Comparison of ENCODE assay signal across 16 mouse cellular contexts in genomic region chr11:98711046-98711434, GRCm38 (mm10). TPM values are rescaled to one million over a fixed set of nuclear protein-coding genes. Genes with fewer than 3 reads are reported as not detected.
DNase-seq lines count a peak whose midpoint lies in the region; ATAC-seq and TF ChIP-seq lines count a peak whose summit lies in the region.
"Had no signal": no experiment of that assay in that cellular context is flagged by ENCODE, and none has a peak within 500 bp of the region (broad histone marks: within the 10 kb centered on the region; RNA-seq: fewer than 3 reads in every experiment).

No protein-coding gene starts in this region.

- peaks cover 81% of the 10 kb centered on the region for H3K36me3 ChIP-seq in heart, embryonic 12.5 days
- H3K36me3 ChIP-seq in limb, embryonic 15.5 days: peaks cover 89% of the 10 kb centered on the region
- peaks cover 94% of the 10 kb centered on the region for H3K36me3 ChIP-seq in limb, embryonic 10.5 days
- peaks cover 2 to 6% of the 10 kb centered on the region in 2 experiments for H3K36me3 ChIP-seq in MEL (ENCODE audit: control insufficient read depth in 1 of 2, insufficient read depth in 2 of 2, low read length in 2 of 2)
- peaks cover 26% of the 10 kb centered on the region for H3K36me3 ChIP-seq in heart, embryonic 16.5 days (ENCODE audit: control insufficient read depth, insufficient read depth)

- no peak overlapping the region for H3K4me3 ChIP-seq in heart, embryonic 12.5 days
- no peak overlapping the region for H3K4me3 ChIP-seq in limb, embryonic 15.5 days
- no peak overlapping the region for H3K4me3 ChIP-seq in limb, embryonic 10.5 days
- H3K4me3 ChIP-seq in MEL (ENCODE audit: control insufficient read depth in 1 of 2, insufficient read depth in 1 of 2, low read depth in 2 of 2, low read length in 2 of 2): no peak overlapping the region
- no peak overlapping the region for H3K4me3 ChIP-seq in heart, embryonic 16.5 days (ENCODE audit: low read length)
- H3K4me3 ChIP-seq: limb, embryonic 12.5 days; neural tube, embryonic 12.5 days had no signal

- H3K27ac ChIP-seq in heart, embryonic 12.5 days (ENCODE audit: poor library complexity, severe bottlenecking): peak overlapping the region; percentile 54
- 0 out of 2 replicates have a peak overlapping the region, but pooled peaks have one; percentile 47 for H3K27ac ChIP-seq in limb, embryonic 15.5 days
- no peak overlapping the region for H3K27ac ChIP-seq in limb, embryonic 10.5 days
- H3K27ac ChIP-seq in MEL (ENCODE audit: control insufficient read depth, low read depth, low read length): peak overlapping the region; percentile 9; the same call in 1 of the 2 replicates
- peak overlapping the region; percentile 67 for H3K27ac ChIP-seq in heart, embryonic 16.5 days (ENCODE audit: low read length)
- H3K27ac ChIP-seq: neural tube, embryonic 12.5 days had no signal

- TF ChIP-seq RAD21 in MEL (IDR thresholded peaks at IDR 0.05; ENCODE audit: low read depth, low read length): no peak

- TF ChIP-seq EP300 in MEL (IDR thresholded peaks at IDR 0.05; ENCODE audit: low read depth in 1 of 2, low read length in 2 of 2): no peak

- TF ChIP-seq CTCF in MEL (IDR thresholded peaks at IDR 0.05 in 2 of 3, conservative IDR thresholded peaks at IDR 0.05 in 1 of 3; ENCODE audit: control insufficient read depth in 1 of 3, insufficient read depth in 1 of 3, low read depth in 2 of 3, low read length in 3 of 3, poor library complexity in 1 of 3, severe bottlenecking in 1 of 3): no peak

- H3K9me3 ChIP-seq in heart, embryonic 12.5 days (replicated peaks): no peaks in the 10 kb centered on the region
- H3K9me3 ChIP-seq in limb, embryonic 15.5 days: no peaks in the 10 kb centered on the region
- H3K9me3 ChIP-seq in limb, embryonic 10.5 days (replicated peaks): no peaks in the 10 kb centered on the region
- no peaks in the 10 kb centered on the region for H3K9me3 ChIP-seq in MEL (replicated peaks; ENCODE audit: insufficient read depth, low read length)
- H3K9me3 ChIP-seq in heart, embryonic 16.5 days (replicated peaks; ENCODE audit: control insufficient read depth, low read length): no peaks in the 10 kb centered on the region
- H3K9me3 ChIP-seq: limb, embryonic 12.5 days; neural tube, embryonic 12.5 days had no signal

- intact Hi-C loops in heart, postnatal 36 days (cut with DNase I): loop anchor here (2.0 kb wide), 1 partner anchor 76 kb away; no protein-coding TSS in a partner anchor

- H3K27me3 ChIP-seq in heart, embryonic 12.5 days (replicated peaks): no peaks in the 10 kb centered on the region
- H3K27me3 ChIP-seq in limb, embryonic 15.5 days: no peaks in the 10 kb centered on the region
- no peaks in the 10 kb centered on the region for H3K27me3 ChIP-seq in limb, embryonic 10.5 days (ENCODE audit: low read depth, poor library complexity, severe bottlenecking)
- no peaks in the 10 kb centered on the region for H3K27me3 ChIP-seq in MEL (ENCODE audit: control insufficient read depth in 1 of 2, insufficient read depth in 2 of 2, low read length in 2 of 2)
- no peaks in the 10 kb centered on the region for H3K27me3 ChIP-seq in heart, embryonic 16.5 days (ENCODE audit: control insufficient read depth, insufficient read depth, low read length)
- H3K27me3 ChIP-seq: limb, embryonic 12.5 days; neural tube, embryonic 12.5 days had no signal

- H3K9ac ChIP-seq in heart, embryonic 12.5 days: no peak overlapping the region
- no peak overlapping the region for H3K9ac ChIP-seq in limb, embryonic 15.5 days
- H3K9ac ChIP-seq in MEL (ENCODE audit: control insufficient read depth, low read depth, low read length, poor library complexity, severe bottlenecking): no peak overlapping the region
- no peak overlapping the region for H3K9ac ChIP-seq in heart, embryonic 16.5 days (ENCODE audit: low read length)
- H3K9ac ChIP-seq: limb, embryonic 12.5 days; neural tube, embryonic 12.5 days had no signal

- ATAC-seq in heart, embryonic 12.5 days (ENCODE audit: insufficient number of reproducible peaks, low FRiP score): no peak
- ATAC-seq in limb, embryonic 15.5 days (ENCODE audit: insufficient number of reproducible peaks, low FRiP score, low TSS enrichment, low read depth): no peak
- no peak for ATAC-seq in heart, embryonic 16.5 days (replicated peaks; ENCODE audit: extremely low read depth, insufficient read depth, low FRiP score)
- ATAC-seq in CD4-positive, CD25-positive, alpha-beta regulatory T cell, adult 4 months: no peak

- H3K4me1 ChIP-seq in heart, embryonic 12.5 days (replicated peaks): peaks cover 42% of the 10 kb centered on the region
- H3K4me1 ChIP-seq in limb, embryonic 15.5 days: peaks cover 26% of the 10 kb centered on the region
- H3K4me1 ChIP-seq in limb, embryonic 10.5 days: no peaks in the 10 kb centered on the region
- H3K4me1 ChIP-seq in MEL (ENCODE audit: control insufficient read depth in 1 of 2, insufficient read depth in 2 of 2, low read length in 2 of 2): peaks cover 0 to 7% of the 10 kb centered on the region in 2 experiments; a peak in 2 of 4 replicates
- peaks cover 37% of the 10 kb centered on the region for H3K4me1 ChIP-seq in heart, embryonic 16.5 days (ENCODE audit: control insufficient read depth, insufficient read depth, low read length)
- H3K4me1 ChIP-seq: limb, embryonic 12.5 days; neural tube, embryonic 12.5 days had no signal

- H3K79me2 ChIP-seq in MEL (ENCODE audit: control insufficient read depth, insufficient read depth, low read length, poor library complexity): no peaks in the 10 kb centered on the region

- no peak for DNase-seq in heart, postnatal 36 days
- no peak for DNase-seq in limb, embryonic 10.5 days (ENCODE audit: low spot score)
- DNase-seq in MEL (ENCODE audit: low read depth, low spot score): no peak
- DNase-seq in urinary bladder, postnatal 4 days (ENCODE audit: low spot score in 2 of 2): no peak

- 43% methylated on average over 4 of the region's 4 CpGs for WGBS in heart, embryonic 12.5 days
- 64% methylated on average over 4 of the region's 4 CpGs for WGBS in limb, embryonic 15.5 days
- WGBS in limb, embryonic 10.5 days: 77% methylated on average over 4 of the region's 4 CpGs
- WGBS in heart, embryonic 16.5 days: 66% methylated on average over 4 of the region's 4 CpGs

- no peak overlapping the region for H3K4me2 ChIP-seq in heart, embryonic 12.5 days
- no peak overlapping the region for H3K4me2 ChIP-seq in limb, embryonic 15.5 days
- no peak overlapping the region for H3K4me2 ChIP-seq in heart, embryonic 16.5 days (ENCODE audit: low read depth, low read length)
- H3K4me2 ChIP-seq: limb, embryonic 12.5 days; neural tube, embryonic 12.5 days had no signal

- TF ChIP-seq POLR2A in MEL (IDR thresholded peaks at IDR 0.05; ENCODE audit: control insufficient read depth in 1 of 2, insufficient read depth in 1 of 2, low read depth in 1 of 2, low read length in 2 of 2, poor library complexity in 1 of 2): no peak

RNA-seq across cellular contexts. Expression of gene Csf3, which starts 10.0 kb away (rescaled TPM):
- not detected in 2 replicates for polyA plus RNA-seq in heart, embryonic 12.5 days (2016; fragmentation: Nextera tagmentation; extraction: Ambion mirVana)
- not detected for total RNA-seq in heart, postnatal 36 days (2021)
- polyA plus RNA-seq in limb, embryonic 15.5 days (2015; fragmentation: Nextera tagmentation; extraction: Ambion mirVana): 0.10 TPM in 1 of 2 replicates, not detected in the other
- not detected in 2 replicates for polyA plus RNA-seq in limb, embryonic 10.5 days (2016; fragmentation: Nextera tagmentation; extraction: Ambion mirVana)
- not detected in 2 replicates for total RNA-seq in MEL (2012; rRNA removed)
- under 1 TPM in 1 of 2 experiments, not detected in 1; 0.18 TPM for polyA plus RNA-seq in MEL (2012; ENCODE audit: insufficient read depth in 1 of 2, insufficient read length in 2 of 2, low read depth in 1 of 2, low replicate concordance in 2 of 2, missing spikeins in 1 of 2)
- not detected in 2 replicates for polyA plus RNA-seq in heart, embryonic 16.5 days (2015; fragmentation: Nextera tagmentation; extraction: Ambion mirVana)
- not detected for polyA plus RNA-seq in CD4-positive, CD25-positive, alpha-beta regulatory T cell, adult 4 months (2017; shearing (Covaris generic))
- total RNA-seq: layer of hippocampus, postnatal 36 days; megakaryocyte progenitor cell, adult 5-6 weeks; midbrain, postnatal 0 days had no signal
- polyA plus RNA-seq: brain, embryonic 14.5 days; frontal cortex, adult 2 months; limb, embryonic 12.5 days; midbrain, postnatal 0 days; neural tube, embryonic 12.5 days; small intestine, adult 2 months had no signal

RNA-seq across cellular contexts. Expression of gene Med24, which starts 18.2 kb away (rescaled TPM):
- polyA plus RNA-seq in heart, embryonic 12.5 days (2016; fragmentation: Nextera tagmentation; extraction: Ambion mirVana): 45.9 and 48.1 TPM in 2 replicates
- 10 to 100 TPM; 45.2 to 52.7 TPM for total RNA-seq in heart, postnatal 36 days (2021)
- polyA plus RNA-seq in limb, embryonic 15.5 days (2015; fragmentation: Nextera tagmentation; extraction: Ambion mirVana): 47.6 and 48.3 TPM in 2 replicates
- polyA plus RNA-seq in limb, embryonic 10.5 days (2016; fragmentation: Nextera tagmentation; extraction: Ambion mirVana): 77.3 and 82.6 TPM in 2 replicates
- 37.5 and 41.4 TPM in 2 replicates for total RNA-seq in MEL (2012; rRNA removed)
- 10 to 100 TPM in 1 of 2 experiments, not detected in 1; 89.8 TPM for polyA plus RNA-seq in MEL (2012; ENCODE audit: insufficient read depth in 1 of 2, insufficient read length in 2 of 2, low read depth in 1 of 2, low replicate concordance in 2 of 2, missing spikeins in 1 of 2)
- 36.8 and 40.3 TPM in 2 replicates for polyA plus RNA-seq in heart, embryonic 16.5 days (2015; fragmentation: Nextera tagmentation; extraction: Ambion mirVana)
- polyA plus RNA-seq in CD4-positive, CD25-positive, alpha-beta regulatory T cell, adult 4 months (2017; shearing (Covaris generic)): 10 to 100 TPM; 27.0 to 37.5 TPM

RNA-seq across cellular contexts. Expression of gene Psmd3, which starts 28.7 kb away (rescaled TPM):
- polyA plus RNA-seq in heart, embryonic 12.5 days (2016; fragmentation: Nextera tagmentation; extraction: Ambion mirVana): 184 and 190 TPM in 2 replicates
- 100 to 1,000 TPM; 102 to 104 TPM for total RNA-seq in heart, postnatal 36 days (2021)
- 197 and 200 TPM in 2 replicates for polyA plus RNA-seq in limb, embryonic 15.5 days (2015; fragmentation: Nextera tagmentation; extraction: Ambion mirVana)
- polyA plus RNA-seq in limb, embryonic 10.5 days (2016; fragmentation: Nextera tagmentation; extraction: Ambion mirVana): 284 and 303 TPM in 2 replicates
- total RNA-seq in MEL (2012; rRNA removed): 350 and 385 TPM in 2 replicates
- polyA plus RNA-seq in MEL (2012; ENCODE audit: insufficient read depth in 1 of 2, insufficient read length in 2 of 2, low read depth in 1 of 2, low replicate concordance in 2 of 2, missing spikeins in 1 of 2): 100 to 1,000 TPM; 214 to 417 TPM
- 166 and 169 TPM in 2 replicates for polyA plus RNA-seq in heart, embryonic 16.5 days (2015; fragmentation: Nextera tagmentation; extraction: Ambion mirVana)
- 10 to 100 TPM; 13.8 to 17.5 TPM for polyA plus RNA-seq in CD4-positive, CD25-positive, alpha-beta regulatory T cell, adult 4 months (2017; shearing (Covaris generic))

RNA-seq across cellular contexts. Expression of gene Thra, which starts 29.4 kb away (rescaled TPM):
- polyA plus RNA-seq in heart, embryonic 12.5 days (2016; fragmentation: Nextera tagmentation; extraction: Ambion mirVana): 27.0 and 29.8 TPM in 2 replicates
- total RNA-seq in heart, postnatal 36 days (2021): 100 to 1,000 TPM; 100 to 111 TPM
- 38.4 and 39.6 TPM in 2 replicates for polyA plus RNA-seq in limb, embryonic 15.5 days (2015; fragmentation: Nextera tagmentation; extraction: Ambion mirVana)
- polyA plus RNA-seq in limb, embryonic 10.5 days (2016; fragmentation: Nextera tagmentation; extraction: Ambion mirVana): 6.3 and 11.6 TPM in 2 replicates
- 22.0 and 29.6 TPM in 2 replicates for total RNA-seq in MEL (2012; rRNA removed)
- 10 to 100 TPM in 1 of 2 experiments, not detected in 1; 50.9 TPM for polyA plus RNA-seq in MEL (2012; ENCODE audit: insufficient read depth in 1 of 2, insufficient read length in 2 of 2, low read depth in 1 of 2, low replicate concordance in 2 of 2, missing spikeins in 1 of 2)
- polyA plus RNA-seq in heart, embryonic 16.5 days (2015; fragmentation: Nextera tagmentation; extraction: Ambion mirVana): 37.5 and 40.2 TPM in 2 replicates
- 1 to 10 TPM; 4.8 to 5.7 TPM for polyA plus RNA-seq in CD4-positive, CD25-positive, alpha-beta regulatory T cell, adult 4 months (2017; shearing (Covaris generic))

RNA-seq across cellular contexts. Expression of gene Gsdma, which starts 46.9 kb away (rescaled TPM):
- not detected in 2 replicates for polyA plus RNA-seq in heart, embryonic 12.5 days (2016; fragmentation: Nextera tagmentation; extraction: Ambion mirVana)
- not detected for total RNA-seq in heart, postnatal 36 days (2021)
- polyA plus RNA-seq in limb, embryonic 15.5 days (2015; fragmentation: Nextera tagmentation; extraction: Ambion mirVana): 10.5 and 14.7 TPM in 2 replicates
- 0.05 TPM in 1 of 2 replicates, not detected in the other for polyA plus RNA-seq in limb, embryonic 10.5 days (2016; fragmentation: Nextera tagmentation; extraction: Ambion mirVana)
- total RNA-seq in MEL (2012; rRNA removed): 0.23 and 0.62 TPM in 2 replicates
- polyA plus RNA-seq in MEL (2012; ENCODE audit: insufficient read depth in 1 of 2, insufficient read length in 2 of 2, low read depth in 1 of 2, low replicate concordance in 2 of 2, missing spikeins in 1 of 2): 1 to 10 TPM in 1 of 2 experiments, not detected in 1; 1.2 TPM
- not detected in 2 replicates for polyA plus RNA-seq in heart, embryonic 16.5 days (2015; fragmentation: Nextera tagmentation; extraction: Ambion mirVana)
- polyA plus RNA-seq in CD4-positive, CD25-positive, alpha-beta regulatory T cell, adult 4 months (2017; shearing (Covaris generic)): under 1 TPM in 1 of 2 experiments, not detected in 1; 0.12 TPM
- total RNA-seq: layer of hippocampus, postnatal 36 days; megakaryocyte progenitor cell, adult 5-6 weeks had no signal
- polyA plus RNA-seq: brain, embryonic 14.5 days; limb, embryonic 12.5 days; midbrain, postnatal 0 days; neural tube, embryonic 12.5 days had no signal
